Mouse (Mus musculus): ENCODE measurements around the gene Rbbp4.

DNA sequence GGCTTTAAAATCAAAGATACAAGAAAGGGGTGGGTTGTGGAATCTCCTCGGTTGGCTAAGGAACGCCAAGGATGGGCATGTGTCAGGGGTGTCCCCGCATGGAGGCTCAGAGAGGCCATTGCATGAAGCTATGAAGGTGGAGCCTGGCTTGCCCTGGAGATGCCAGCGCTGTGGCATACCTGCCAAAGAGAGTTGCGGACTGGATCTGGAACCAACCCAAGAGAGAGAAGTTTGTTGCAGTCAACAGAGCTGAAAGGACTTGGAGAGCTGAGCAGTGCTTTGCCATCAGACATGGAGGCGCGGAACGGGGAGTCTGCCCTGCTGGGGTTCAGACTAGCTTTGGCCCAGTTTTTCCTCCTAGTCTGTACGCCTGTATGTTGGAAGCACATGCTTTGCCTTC lies 28.3 kb upstream of the Rbbp4 start:
- TF ChIP-seq GATA1 (IDR thresholded peaks at IDR 0.05; ENCODE audit: borderline replicate concordance, low read length) (no peak), FLI1 (IDR thresholded peaks at IDR 0.05; ENCODE audit: low read length) (no peak)

Data from megakaryocyte, embryonic 14.5 days (primary cell).